Mouse (Mus musculus) liver, embryonic 15.5 days (tissue): ENCODE measurements around the gene Tm9sf4. TPM values are rescaled to one million over a fixed set of nuclear protein-coding genes. Genes with fewer than 3 reads are reported as not detected.

ENCODE experiments used
- ATAC-seq: fragments of 200-750 bp; cut with Nextera tagmentation; 2 replicates; pipeline ENCODE4 v1.8.0; 2017; ENCODE audit warnings: moderate number of reproducible peaks, mild to moderate bottlenecking, moderate library complexity; ENCODE audit not compliant: insufficient read depth
- H3K27ac ChIP-seq: fragments of 300-500 bp; sonication (generic); replicated peaks from 2 replicates; pipeline ENCODE4 v1.5.1; 2015; ENCODE audit warnings: mild to moderate bottlenecking, inconsistent platforms
- H3K27me3 ChIP-seq: fragments of 300-500 bp; sonication (generic); 2 replicates; pipeline ENCODE4 v1.6.1; 2015; ENCODE audit warnings: mild to moderate bottlenecking, inconsistent platforms
- H3K36me3 ChIP-seq: fragments of 300-500 bp; sonication (generic); replicated peaks from 2 replicates; pipeline ENCODE4 v1.6.1; 2015; ENCODE audit warnings: moderate library complexity, mild to moderate bottlenecking, inconsistent platforms
- H3K4me1 ChIP-seq: fragments of 300-500 bp; sonication (generic); replicated peaks from 2 replicates; pipeline ENCODE4 v1.6.1; 2015; ENCODE audit warnings: inconsistent platforms
- H3K4me2 ChIP-seq: fragments of 300-500 bp; sonication (generic); 2 replicates; pipeline ENCODE4 v1.6.1; 2015; ENCODE audit warnings: moderate library complexity, mild to moderate bottlenecking, inconsistent platforms
- H3K4me3 ChIP-seq: fragments of 300-500 bp; sonication (generic); replicated peaks from 2 replicates; pipeline ENCODE4 v1.5.1; 2015; ENCODE audit warnings: mild to moderate bottlenecking, inconsistent platforms
- H3K9ac ChIP-seq: fragments of 300-500 bp; sonication (generic); 2 replicates; pipeline ENCODE4 v1.6.1; 2015; ENCODE audit warnings: moderate library complexity, mild to moderate bottlenecking, inconsistent platforms
- H3K9me3 ChIP-seq: fragments of 300-500 bp; sonication (generic); replicated peaks from 2 replicates; pipeline ENCODE4 v1.6.1; 2016; ENCODE audit warnings: inconsistent platforms
- WGBS: fragments of 180-500 bp; shearing (Covaris S2); methylation state at CpG from one replicate; pipeline ENCODE4 v1.1.7; 2015; ENCODE audit warnings: mixed read lengths; ENCODE audit not compliant: insufficient replicate concordance; 5-methylcytosine and 5-hydroxymethylcytosine counted together
- polyA plus RNA-seq: library from polyadenylated mRNA; unstranded; fragments of >200 nt; fragmentation: Nextera tagmentation; extraction: Ambion mirVana; gene quantifications from 2 replicates; pipeline ENCODE4 v1.2.1, GENCODE M21; 2015

Gene Tm9sf4
- polyA plus RNA-seq, 1 experiment from 2014 or later: 29.6 TPM

DNA sequence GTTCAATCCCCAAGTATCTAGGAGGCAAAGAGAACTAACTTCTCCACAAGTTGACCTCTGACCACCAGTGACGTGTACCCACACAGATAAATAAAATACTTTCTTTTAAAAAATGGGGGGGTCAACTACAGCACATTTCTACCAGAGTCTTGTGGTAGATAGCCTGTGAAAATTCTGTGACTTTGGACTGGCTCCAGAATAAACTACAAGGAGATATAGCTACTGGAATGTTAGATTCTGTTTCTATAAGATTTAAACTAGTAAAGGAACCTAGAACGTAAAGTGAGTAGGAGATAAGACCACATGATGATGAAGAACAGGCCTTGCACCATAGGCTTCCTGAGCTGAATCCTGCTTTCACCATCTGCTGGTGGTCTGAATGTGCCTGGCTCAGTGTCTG lies 26.7 kb downstream of the Tm9sf4 start:
- Histone ChIP-seq H3K4me1 (peaks cover 8% of the 10 kb centered on the region), H3K9ac (no peak overlapping the region), H3K36me3 (peaks cover 93% of the 10 kb centered on the region), H3K4me2 (no peak overlapping the region), H3K4me3 (no peak overlapping the region), H3K9me3 (no peaks in the 10 kb centered on the region), H3K27ac (no peak overlapping the region), H3K27me3 (no peaks in the 10 kb centered on the region)
- 68% methylated on average over 2 of the region's 2 CpGs for WGBS
- ATAC-seq: no peak

DNA sequence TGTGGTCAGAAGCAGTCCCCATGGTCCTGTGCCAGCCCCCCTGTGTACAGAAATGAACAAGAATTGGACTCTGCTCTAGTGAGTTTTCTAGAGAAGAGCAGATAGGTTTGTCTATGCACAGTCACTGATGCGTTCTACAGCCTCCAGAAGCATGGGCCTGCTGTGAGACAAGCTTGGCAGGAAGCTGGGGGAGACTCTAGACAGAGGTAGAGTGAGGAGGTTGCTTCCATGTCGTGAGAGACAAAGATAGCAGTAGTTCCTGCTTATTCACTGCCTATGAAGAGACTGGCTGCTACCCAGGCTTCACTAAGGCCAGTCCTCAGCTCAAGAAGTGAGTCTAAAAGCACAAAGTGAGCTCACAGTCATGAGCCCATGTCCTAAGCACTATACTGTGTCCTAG lies 30.1 kb downstream of the Tm9sf4 start:
- H3K27ac ChIP-seq: no peak overlapping the region
- H3K36me3 ChIP-seq: peaks cover 88% of the 10 kb centered on the region
- no peak for ATAC-seq
- H3K27me3 ChIP-seq: no peaks in the 10 kb centered on the region
- peaks cover 8% of the 10 kb centered on the region for H3K4me1 ChIP-seq
- H3K4me2 ChIP-seq: no peak overlapping the region
- H3K9ac ChIP-seq: no peak overlapping the region
- no peak overlapping the region for H3K4me3 ChIP-seq
- 67% methylated on average over 2 of the region's 2 CpGs for WGBS
- H3K9me3 ChIP-seq: no peaks in the 10 kb centered on the region

DNA sequence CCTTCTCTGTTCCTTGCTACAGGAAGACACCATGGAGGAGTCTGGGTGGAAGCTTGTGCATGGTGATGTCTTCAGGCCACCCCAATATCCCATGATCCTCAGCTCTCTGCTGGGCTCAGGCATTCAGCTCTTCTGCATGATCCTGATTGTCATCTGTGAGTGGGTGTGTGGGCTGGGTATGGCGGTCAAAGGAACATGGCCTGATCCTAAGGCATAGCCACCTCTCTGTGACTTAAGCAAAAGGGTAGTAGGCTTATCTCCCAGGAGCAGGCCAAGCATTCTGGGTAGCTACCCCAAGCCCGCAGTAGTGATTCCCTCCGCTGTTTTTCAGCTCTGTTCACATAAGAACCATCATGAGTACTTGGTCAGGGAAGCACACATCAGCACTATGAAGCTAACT lies 33.2 kb downstream of the Tm9sf4 start:
- Histone ChIP-seq H3K36me3 (peaks cover 84% of the 10 kb centered on the region), H3K4me1 (peaks cover 11% of the 10 kb centered on the region), H3K27ac (peak overlapping the region; percentile 29; the same call in 1 of the 2 replicates), H3K27me3 (no peaks in the 10 kb centered on the region), H3K4me2 (no peak overlapping the region), H3K9ac (no peak overlapping the region), H3K9me3 (no peaks in the 10 kb centered on the region), H3K4me3 (no peak overlapping the region)
- 60% methylated on average over 3 of the region's 3 CpGs for WGBS
- 0 out of 2 replicates have a peak, but pooled peaks have one; percentile 24 for ATAC-seq

DNA sequence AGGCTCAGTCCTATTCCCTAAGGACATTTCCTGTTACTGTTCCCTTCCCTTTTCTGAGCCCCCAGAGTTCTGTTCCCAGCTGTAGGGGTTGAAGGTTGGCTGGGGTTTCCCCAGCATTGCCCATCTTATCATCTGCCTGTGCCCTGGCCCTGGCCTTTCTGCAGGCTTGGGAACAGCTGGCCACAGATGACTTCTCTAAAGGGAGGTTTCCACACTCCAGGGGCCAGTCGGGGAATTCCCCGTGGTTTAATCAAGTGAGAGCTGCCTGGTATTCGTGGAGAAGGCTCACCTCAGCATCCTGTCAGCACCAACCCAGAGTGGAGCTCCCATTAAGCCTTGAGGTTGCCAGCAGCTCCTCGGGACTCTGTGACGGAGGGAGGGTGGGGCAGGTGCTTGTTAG lies 37.4 kb downstream of the Tm9sf4 start:
- 42% methylated on average over 5 of the region's 5 CpGs for WGBS
- no peak overlapping the region for H3K4me2 ChIP-seq
- H3K4me3 ChIP-seq: no peak overlapping the region
- H3K36me3 ChIP-seq: peaks cover 79% of the 10 kb centered on the region
- no peak overlapping the region; the same call in 1 of the 2 replicates for H3K27ac ChIP-seq
- H3K9ac ChIP-seq: no peak overlapping the region
- no peaks in the 10 kb centered on the region for H3K27me3 ChIP-seq
- no peaks in the 10 kb centered on the region for H3K9me3 ChIP-seq
- ATAC-seq: no peak
- H3K4me1 ChIP-seq: peaks cover 11% of the 10 kb centered on the region

- H3K4me3 ChIP-seq: no peak overlapping the region
- no peak overlapping the region for H3K4me2 ChIP-seq
- H3K9ac ChIP-seq: no peak overlapping the region
- H3K27me3 ChIP-seq: no peaks in the 10 kb centered on the region
- H3K9me3 ChIP-seq: no peaks in the 10 kb centered on the region
- 45% methylated on average over 2 of the region's 2 CpGs for WGBS
- no peak overlapping the region for H3K27ac ChIP-seq
- ATAC-seq: no peak
- H3K36me3 ChIP-seq: peaks cover 81% of the 10 kb centered on the region
- peaks cover 8% of the 10 kb centered on the region for H3K4me1 ChIP-seq
Observed at GRCm38 (mm10) chr2:153199114-153199513, 38.0 kb downstream of the Tm9sf4 start.

DNA sequence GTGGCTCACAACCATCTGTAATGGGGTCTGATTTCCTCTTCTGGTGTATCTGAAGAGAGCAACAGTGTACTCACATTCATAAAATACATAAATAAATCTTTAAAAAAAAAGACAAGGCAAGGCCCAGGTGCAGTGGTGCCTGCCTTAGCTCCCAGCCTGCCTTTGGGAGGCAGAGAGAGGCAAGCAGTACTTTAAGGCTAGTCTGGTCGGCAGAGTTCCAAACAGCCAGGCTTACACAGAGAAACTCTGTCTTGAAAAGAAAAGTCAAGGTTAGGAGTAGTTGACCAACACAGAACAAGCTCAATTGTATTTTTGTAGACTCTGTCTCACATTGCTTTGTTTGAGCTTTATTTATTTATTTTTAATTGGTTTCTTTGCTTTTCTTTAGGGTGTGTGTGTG lies 41.7 kb downstream of the Tm9sf4 start:
- Histone ChIP-seq H3K4me2 (no peak overlapping the region), H3K36me3 (peaks cover 81% of the 10 kb centered on the region), H3K27me3 (no peaks in the 10 kb centered on the region), H3K27ac (no peak overlapping the region), H3K9ac (no peak overlapping the region), H3K4me3 (no peak overlapping the region), H3K9me3 (no peaks in the 10 kb centered on the region), H3K4me1 (peaks cover 6% of the 10 kb centered on the region; the same call in 1 of the 2 replicates)
- WGBS: 89% methylated on average over 1 of the region's 1 CpGs
- no peak for ATAC-seq

- Histone ChIP-seq H3K4me2 (no peak overlapping the region), H3K4me3 (no peak overlapping the region), H3K9me3 (no peaks in the 10 kb centered on the region), H3K9ac (no peak overlapping the region), H3K27ac (no peak overlapping the region), H3K36me3 (peaks cover 59% of the 10 kb centered on the region), H3K4me1 (0 out of 2 replicates have a peak, but pooled peaks cover 2% of the 10 kb centered on the region), H3K27me3 (no peaks in the 10 kb centered on the region)
- 91% methylated on average over 2 of the region's 2 CpGs for WGBS
- no peak for ATAC-seq
Observed at GRCm38 (mm10) chr2:153208149-153208548, 47.0 kb downstream of the Tm9sf4 start.

DNA sequence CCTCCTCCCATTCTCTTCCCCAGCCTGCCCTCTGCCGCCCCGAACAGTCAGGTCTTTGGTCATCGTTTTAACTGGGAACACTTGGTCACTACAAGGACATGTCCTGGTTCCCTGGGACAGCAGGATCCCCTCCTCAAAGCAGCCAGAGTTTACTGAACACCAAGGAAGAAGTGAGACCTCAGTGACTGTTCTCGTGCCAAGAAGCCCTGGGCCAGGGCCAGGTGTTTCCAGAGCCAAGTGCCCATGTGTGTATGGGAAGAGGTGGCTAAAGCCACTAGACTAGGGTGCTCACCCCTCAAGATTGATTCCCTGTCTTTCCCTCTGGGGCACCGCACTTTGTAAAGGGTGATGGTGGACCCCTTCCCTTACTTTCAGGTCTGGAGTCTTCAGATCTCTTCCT lies 48.2 kb downstream of the Tm9sf4 start:
- WGBS: 80% methylated on average over 5 of the region's 5 CpGs

DNA sequence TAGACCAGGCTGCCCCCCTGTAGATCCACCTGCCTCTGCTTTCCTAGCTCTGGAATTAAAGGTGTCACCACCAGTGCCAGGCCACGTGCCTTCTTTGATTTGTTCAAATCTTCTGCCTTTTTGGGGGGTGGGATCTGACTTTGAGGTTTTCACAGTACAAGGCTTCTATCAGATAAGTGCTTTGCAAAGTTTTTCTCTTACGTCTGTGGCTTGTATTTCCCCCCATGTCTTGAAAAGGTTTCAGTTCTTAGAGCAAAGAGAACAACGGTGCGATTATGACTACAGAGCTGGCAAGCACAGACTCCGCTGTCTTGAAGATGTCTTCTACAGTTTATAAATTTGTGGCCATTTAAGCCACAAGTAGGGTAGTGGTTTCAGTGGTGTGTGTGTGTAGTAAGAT lies 50.3 kb downstream of the Tm9sf4 start:
- no peak for ATAC-seq
- Histone ChIP-seq H3K4me3 (no peak overlapping the region), H3K4me1 (peaks cover 18% of the 10 kb centered on the region), H3K9ac (no peak overlapping the region), H3K27ac (no peak overlapping the region), H3K4me2 (no peak overlapping the region), H3K36me3 (peaks cover 31% of the 10 kb centered on the region), H3K27me3 (no peaks in the 10 kb centered on the region), H3K9me3 (no peaks in the 10 kb centered on the region)
- 62% methylated on average over 5 of the region's 5 CpGs for WGBS

More for the DNA sequence above, 48.2 kb downstream of the Tm9sf4 start:
- Histone ChIP-seq H3K4me2 (no peak overlapping the region), H3K9me3 (no peaks in the 10 kb centered on the region), H3K4me3 (no peak overlapping the region), H3K4me1 (peaks cover 2% of the 10 kb centered on the region; the same call in 1 of the 2 replicates), H3K27ac (no peak overlapping the region), H3K36me3 (peaks cover 50% of the 10 kb centered on the region), H3K9ac (no peak overlapping the region), H3K27me3 (no peaks in the 10 kb centered on the region)
- ATAC-seq: no peak

- no peak for ATAC-seq
- WGBS: 78% methylated on average over 4 of the region's 4 CpGs
- Histone ChIP-seq H3K9ac (no peak overlapping the region), H3K27ac (no peak overlapping the region), H3K4me2 (no peak overlapping the region), H3K27me3 (no peaks in the 10 kb centered on the region), H3K36me3 (peaks cover 17% of the 10 kb centered on the region), H3K4me1 (peaks cover 16% of the 10 kb centered on the region), H3K4me3 (no peak overlapping the region), H3K9me3 (no peaks in the 10 kb centered on the region)
Observed at GRCm38 (mm10) chr2:153213351-153213750, 52.2 kb downstream of the Tm9sf4 start.

DNA sequence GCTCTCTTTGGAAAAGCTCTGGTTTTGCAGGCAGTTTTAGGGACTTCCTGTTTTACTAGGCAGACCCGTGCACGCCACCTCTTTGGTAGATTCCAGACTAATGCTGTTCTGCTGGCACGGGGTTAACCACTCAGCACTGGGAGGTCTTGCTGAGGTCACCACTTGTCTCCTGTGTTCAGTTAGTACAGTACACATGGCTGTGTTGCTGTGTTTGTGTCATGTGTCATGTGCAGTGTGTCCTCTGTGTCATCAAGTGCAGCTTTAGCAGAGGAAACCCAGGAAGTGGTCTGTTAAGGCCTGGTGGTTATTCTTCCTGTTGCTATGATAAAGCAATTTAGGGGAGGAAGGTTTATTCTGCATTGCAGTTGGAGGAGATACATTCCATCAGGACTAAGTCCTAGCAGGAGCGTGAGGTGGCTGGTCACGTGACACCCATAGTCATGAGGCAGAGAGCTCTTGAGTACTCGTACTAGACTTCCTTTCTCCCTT lies 53.7 kb downstream of the Tm9sf4 start:
- Histone ChIP-seq H3K4me3 (no peak overlapping the region), H3K9me3 (no peaks in the 10 kb centered on the region), H3K36me3 (peaks cover 4% of the 10 kb centered on the region), H3K4me1 (peaks cover 29% of the 10 kb centered on the region), H3K4me2 (peak overlapping the region; percentile 6; the same call in 1 of the 2 replicates), H3K27me3 (no peaks in the 10 kb centered on the region), H3K27ac (peak overlapping the region; percentile 14; the same call in 1 of the 2 replicates), H3K9ac (no peak overlapping the region)
- peak; percentile 40; the same call in 1 of the 2 replicates for ATAC-seq
- 24% methylated on average over 6 of the region's 6 CpGs for WGBS

DNA sequence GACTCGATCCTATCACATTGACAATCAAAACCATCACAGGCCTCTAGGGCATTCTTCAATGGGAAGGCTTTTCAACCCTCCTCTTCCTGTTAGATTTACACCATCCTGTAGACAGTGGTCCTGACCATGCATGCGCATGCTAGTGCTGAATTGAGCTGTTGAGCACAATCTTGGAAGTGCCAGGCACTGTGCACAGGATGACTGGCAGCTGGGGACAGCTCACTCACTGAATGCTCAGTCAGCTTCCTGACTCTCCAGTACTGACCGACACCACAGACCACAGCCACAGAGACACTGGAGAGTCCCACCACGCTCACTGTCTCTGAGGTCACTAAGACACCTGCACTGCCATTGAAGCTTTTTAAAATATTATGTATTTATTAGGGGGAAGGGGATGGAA lies 54.3 kb downstream of the Tm9sf4 start:
- H3K4me2 ChIP-seq: 0 out of 2 replicates have a peak overlapping the region, but pooled peaks have one; percentile 6
- H3K36me3 ChIP-seq: no peaks in the 10 kb centered on the region
- H3K4me3 ChIP-seq: no peak overlapping the region
- H3K9me3 ChIP-seq: no peaks in the 10 kb centered on the region
- H3K4me1 ChIP-seq: peaks cover 35% of the 10 kb centered on the region
- no peak for ATAC-seq
- no peak overlapping the region for H3K9ac ChIP-seq
- H3K27ac ChIP-seq: no peak overlapping the region
- no peaks in the 10 kb centered on the region for H3K27me3 ChIP-seq
- 35% methylated on average over 4 of the region's 4 CpGs for WGBS
